Mouse (Mus musculus): Measurements from ENCODE around the gene Slain2. TPM values are rescaled to one million over a fixed set of nuclear protein-coding genes. Genes with fewer than 3 reads are reported as not detected.

Gene Slain2
- total and polyA plus RNA-seq, 3 experiments, result 11.0 to 34.6 (median 27.5) TPM

GRCm38 (mm10) chr5:72902312-72902711 lies 11.8 kb upstream of the Slain2 start:
- Histone ChIP-seq H3K27me3 (replicated peaks) (no peaks in the 10 kb centered on the region), H3K79me2 (replicated peaks; ENCODE audit: control insufficient read depth, extremely low read depth, insufficient read depth, poor library complexity, severe bottlenecking) (no peaks in the 10 kb centered on the region), H3K36me3 (replicated peaks in 1 of 2; ENCODE audit: control insufficient read depth in 1 of 2, insufficient read depth in 1 of 2, low read length in 1 of 2) (no peaks in the 10 kb centered on the region), H3K4me1 (ENCODE audit: control insufficient read depth in 1 of 2, insufficient read depth in 2 of 2) (no peaks in the 10 kb centered on the region), H3K27ac (ENCODE audit: insufficient read depth, low read depth) (no peak overlapping the region), H3K4me3 (replicated peaks in 1 of 3; ENCODE audit: low read depth in 2 of 3, low read length in 2 of 3, poor library complexity in 1 of 3) (no peak overlapping the region), H3K4me2 (ENCODE audit: insufficient read depth, low read depth, poor library complexity, severe bottlenecking) (no peak overlapping the region), H3K9me3 (replicated peaks; ENCODE audit: low read length) (no peaks in the 10 kb centered on the region), H3K9ac (ENCODE audit: insufficient read depth, low read depth) (no peak overlapping the region)
- in situ Hi-C loops (cut with MboI; ENCODE audit: low pct_ligation_motif_present, low pct_unique_long_range_greater_than_20kb, low sequenced_read_pairs) (no loop called here), dilution Hi-C loops (cut with MboI; ENCODE audit: extremely low pct_ligation_motif_present, extremely low pct_unique_long_range_greater_than_20kb, low sequenced_read_pairs) (no loop called here)
- no peak for DNase-seq (ENCODE audit: extremely low read depth)
- TF ChIP-seq CTCF (conservative IDR thresholded peaks at IDR 0.05 in 1 of 2, IDR thresholded peaks at IDR 0.05 in 1 of 2; ENCODE audit: low read depth in 2 of 2, low read length in 2 of 2), result no peak
- TF ChIP-seq MYC (IDR thresholded peaks at IDR 0.05; ENCODE audit: low read depth, low read length), result no peak
- no peak for TF ChIP-seq ETS1 (conservative IDR thresholded peaks at IDR 0.05; ENCODE audit: low read depth, low read length)
- TF ChIP-seq TCF12 (IDR thresholded peaks at IDR 0.05; ENCODE audit: low read depth, low read length), result no peak
- no peak for TF ChIP-seq USF2 (conservative IDR thresholded peaks at IDR 0.05; ENCODE audit: low read depth, low read length)
- no peak for TF ChIP-seq EP300 (IDR thresholded peaks at IDR 0.05; ENCODE audit: low read length)
- no peak for TF ChIP-seq RAD21 (IDR thresholded peaks at IDR 0.05; ENCODE audit: low read depth, low read length)
- TF ChIP-seq CHD2 (IDR thresholded peaks at IDR 0.05; ENCODE audit: low read length), result no peak
- no peak for TF ChIP-seq ELF1 (IDR thresholded peaks at IDR 0.05; ENCODE audit: low read depth, low read length)
- no peak for TF ChIP-seq USF1 (IDR thresholded peaks at IDR 0.05; ENCODE audit: low read depth, low read length)

GRCm38 (mm10) chr5:72902876-72903516 lies 11.1 kb upstream of the Slain2 start:
- dilution Hi-C loops (cut with MboI; ENCODE audit: extremely low pct_ligation_motif_present, extremely low pct_unique_long_range_greater_than_20kb, low sequenced_read_pairs) (no loop called here), in situ Hi-C loops (cut with MboI; ENCODE audit: low pct_ligation_motif_present, low pct_unique_long_range_greater_than_20kb, low sequenced_read_pairs) (no loop called here)
- TF ChIP-seq EP300 (IDR thresholded peaks at IDR 0.05; ENCODE audit: low read length), result no peak
- TF ChIP-seq JUND (conservative IDR thresholded peaks at IDR 0.05; ENCODE audit: low read depth, low read length), result no peak
- TF ChIP-seq SMC3 (IDR thresholded peaks at IDR 0.05; ENCODE audit: low read depth, low read length), result no peak
- no peak for TF ChIP-seq IRF4 (IDR thresholded peaks at IDR 0.05; ENCODE audit: low read depth, low read length)
- TF ChIP-seq MAX (IDR thresholded peaks at IDR 0.05; ENCODE audit: low read length), result no peak
- H3K79me2 ChIP-seq (replicated peaks; ENCODE audit: control insufficient read depth, extremely low read depth, insufficient read depth, poor library complexity, severe bottlenecking), result no peaks in the 10 kb centered on the region
- no peak for DNase-seq (ENCODE audit: extremely low read depth)
- no peak overlapping the region for H3K4me2 ChIP-seq (ENCODE audit: insufficient read depth, low read depth, poor library complexity, severe bottlenecking)
- no peaks in the 10 kb centered on the region for H3K9me3 ChIP-seq (replicated peaks; ENCODE audit: low read length)
- no peaks in the 10 kb centered on the region for H3K4me1 ChIP-seq (ENCODE audit: control insufficient read depth in 1 of 2, insufficient read depth in 2 of 2)
- H3K4me3 ChIP-seq (replicated peaks in 1 of 3; ENCODE audit: low read depth in 2 of 3, low read length in 2 of 3, poor library complexity in 1 of 3), result no peak overlapping the region
- H3K9ac ChIP-seq (ENCODE audit: insufficient read depth, low read depth), result no peak overlapping the region
- peaks cover 3% of the 10 kb centered on the region for H3K27me3 ChIP-seq (replicated peaks)
- no peaks in the 10 kb centered on the region for H3K36me3 ChIP-seq (replicated peaks in 1 of 2; ENCODE audit: control insufficient read depth in 1 of 2, insufficient read depth in 1 of 2, low read length in 1 of 2)
- no peak overlapping the region for H3K27ac ChIP-seq (ENCODE audit: insufficient read depth, low read depth)
